Mouse (Mus musculus): ENCODE measurements around the gene Rhd.
A peak's percentile ranks its signal among the peaks of the same experiment; 100 is the strongest.
"Not testable (repeated sequence)": the region's sequence is repeated elsewhere in the genome, so short reads cannot be mapped to it uniquely, and the experiment has no call there.

Gene Rhd

GRCm38 (mm10) chr4:134911406-134911805, 47.1 kb downstream of the Rhd start:
- not testable (repeated sequence) for DNase-seq (ENCODE audit: extremely low spot score)

DNA sequence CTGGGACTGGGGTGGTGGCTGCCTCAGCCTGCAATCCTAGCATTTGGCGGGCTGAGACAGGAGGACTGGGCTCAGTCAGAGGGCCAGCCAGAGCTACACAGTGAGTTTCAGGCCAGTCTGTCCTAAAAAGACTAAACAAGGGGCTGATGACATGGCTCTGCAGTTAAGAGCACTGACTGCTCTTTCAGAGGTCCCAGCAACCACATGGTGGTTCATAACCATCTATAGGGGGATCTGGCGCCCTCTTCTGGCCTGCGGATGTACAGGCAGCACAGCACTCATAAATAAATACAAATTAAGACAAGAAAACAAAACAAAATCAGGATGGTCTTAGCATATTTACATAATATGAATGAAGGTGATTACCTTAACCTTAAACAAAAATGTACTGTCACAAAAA, 49.1 kb downstream of the Rhd start:
- DNase-seq (ENCODE audit: extremely low spot score): peak; percentile 68

GRCm38 (mm10) chr4:134914122-134914863, 50.0 kb downstream of the Rhd start:
- peak; percentile 16 for DNase-seq (ENCODE audit: extremely low spot score)

DNA sequence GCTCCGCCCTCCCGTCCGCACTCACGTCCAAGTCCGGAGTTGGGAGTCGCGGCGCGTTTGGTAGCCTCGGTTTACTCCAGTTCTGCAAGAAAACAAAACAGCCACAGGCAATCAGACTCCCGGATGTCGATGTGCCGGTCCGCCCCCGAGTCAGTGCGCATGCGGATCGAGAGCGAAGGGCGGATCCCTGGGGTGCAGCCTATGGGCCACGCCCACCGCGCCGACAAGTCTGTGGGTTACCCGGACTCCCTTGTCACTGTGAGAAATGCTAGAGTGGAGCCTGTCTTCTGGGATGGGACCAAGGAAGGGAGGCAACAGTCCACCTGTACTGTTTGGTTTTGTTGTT, 50.5 kb downstream of the Rhd start, which contains the start of gene Tmem50a:
Gene Tmem50a (minus strand): TSS at position 161 of the 346 bp plus-strand sequence.
- DNase-seq (ENCODE audit: extremely low spot score): peak; percentile 92

DNA sequence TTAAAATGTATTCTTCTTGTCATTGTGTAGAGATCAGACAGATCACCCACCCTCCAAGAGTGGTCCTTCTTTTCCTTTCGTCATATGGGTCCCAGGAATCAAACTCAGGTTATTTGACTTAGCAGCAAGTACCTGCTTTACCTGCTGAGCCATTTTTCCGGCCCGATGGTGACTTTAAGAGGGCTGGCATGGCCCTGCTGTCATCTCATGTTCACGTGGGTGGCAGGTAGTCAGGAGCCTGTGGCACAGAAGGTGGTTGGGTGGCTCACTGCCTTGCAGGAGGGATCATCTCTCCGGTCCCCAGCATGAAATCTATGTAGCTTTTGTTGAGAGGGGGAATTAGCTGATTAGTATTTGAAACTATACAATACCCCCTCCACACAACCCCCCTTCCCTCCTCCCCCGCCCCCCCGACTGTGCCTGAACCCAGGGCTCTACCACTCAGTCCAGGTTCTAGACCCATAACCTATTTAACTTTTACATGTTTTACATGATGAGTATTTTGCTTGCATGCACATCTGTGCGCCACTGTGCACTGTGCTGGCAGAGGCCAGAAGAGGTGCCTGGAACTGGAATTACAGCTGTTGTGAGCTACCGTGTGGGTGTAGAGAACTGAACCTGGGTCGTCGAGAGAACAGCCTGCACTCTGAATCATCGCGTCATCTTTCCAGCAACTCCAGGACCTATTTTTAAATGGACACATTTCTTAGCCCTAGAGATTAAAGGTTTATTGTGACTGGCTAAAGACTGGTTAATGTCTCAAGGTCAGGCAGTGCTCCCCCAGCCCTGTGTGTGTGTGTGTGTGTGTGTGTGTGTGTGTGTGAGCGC, 51.1 kb downstream of the Rhd start:
- no peak for DNase-seq (ENCODE audit: extremely low spot score)

DNA sequence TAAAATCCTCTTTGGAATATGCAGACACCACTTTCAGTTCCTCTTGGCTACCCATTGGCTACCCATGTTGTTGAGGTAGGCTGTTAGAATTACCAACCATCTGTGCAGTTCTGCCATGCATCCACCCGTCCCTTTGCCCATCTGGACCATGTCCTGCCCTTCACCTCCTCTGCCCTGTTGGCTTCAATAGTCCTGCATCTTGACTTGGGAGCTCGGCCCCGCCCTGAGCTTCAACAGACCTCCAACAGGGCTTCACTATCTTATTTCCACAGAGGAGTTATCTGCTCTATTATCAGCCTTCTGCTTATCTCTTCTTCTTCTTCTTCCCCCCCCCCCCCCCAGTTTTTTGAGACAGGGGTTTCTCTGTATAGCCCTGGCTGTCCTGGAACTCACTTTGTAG, 52.9 kb downstream of the Rhd start:
- DNase-seq (ENCODE audit: extremely low spot score): no peak

DNA sequence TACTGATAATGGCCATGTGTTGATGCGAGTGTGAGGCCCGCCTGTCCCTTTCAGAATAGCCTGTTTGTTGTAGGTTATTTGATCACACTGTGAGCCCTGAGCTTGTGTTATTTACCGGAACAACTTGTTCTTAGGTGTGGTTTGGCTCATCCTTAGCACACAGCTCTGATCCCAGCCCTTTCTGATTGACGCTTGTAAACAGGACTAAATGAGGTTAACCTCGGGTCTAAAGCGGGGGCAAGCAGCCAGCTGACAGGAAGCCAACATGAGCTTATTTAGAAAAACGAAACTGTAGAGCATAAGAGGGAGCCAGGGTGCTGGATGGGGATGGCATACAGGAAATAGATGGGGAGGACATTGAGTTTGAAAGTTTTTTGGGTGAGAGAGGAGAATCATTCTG, 54.0 kb downstream of the Rhd start:
- no peak for DNase-seq (ENCODE audit: extremely low spot score)

- no peak for DNase-seq (ENCODE audit: extremely low spot score)
Observed at GRCm38 (mm10) chr4:134919733-134920540, 55.6 kb downstream of the Rhd start.

DNA sequence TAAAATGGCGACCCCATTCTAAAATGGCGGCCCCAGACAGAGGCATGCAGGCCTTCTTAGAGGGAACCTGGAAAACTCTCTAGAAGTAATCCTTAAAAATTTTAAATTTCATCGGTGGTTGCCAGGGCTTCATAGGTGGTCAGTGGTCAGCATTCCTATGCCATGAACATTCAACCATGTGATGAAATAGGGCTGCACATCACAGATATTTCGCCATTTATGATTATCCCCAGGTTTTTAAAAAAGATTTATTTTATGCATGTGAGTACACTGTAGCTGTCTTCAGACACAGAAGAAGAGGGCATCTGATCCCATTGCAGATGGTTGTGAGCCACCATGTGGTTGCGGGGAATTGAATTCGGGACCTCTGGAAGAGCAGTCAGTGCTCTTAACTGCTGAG, 56.3 kb downstream of the Rhd start:
- DNase-seq (ENCODE audit: extremely low spot score): no peak

DNA sequence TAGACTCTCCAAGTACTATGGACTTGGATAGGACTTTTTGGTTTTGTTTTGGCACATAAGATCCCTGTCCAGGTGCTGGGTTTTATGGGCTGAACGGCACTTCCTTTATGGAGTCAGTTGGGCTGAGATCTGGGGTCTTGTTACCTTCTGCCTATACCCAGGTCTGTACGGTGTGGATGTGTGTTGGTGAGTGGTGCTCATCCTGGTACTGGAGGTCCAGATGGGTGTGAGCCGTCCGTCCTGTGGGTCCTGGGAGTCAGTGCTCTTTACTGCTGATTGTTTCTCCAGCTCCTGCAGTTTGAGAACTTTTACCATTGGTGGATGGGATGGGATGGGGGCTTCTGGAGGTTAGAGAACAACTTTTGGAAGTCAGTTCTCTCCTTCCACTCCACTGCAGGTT, 57.4 kb downstream of the Rhd start:
- no peak for DNase-seq (ENCODE audit: extremely low spot score)

DNA sequence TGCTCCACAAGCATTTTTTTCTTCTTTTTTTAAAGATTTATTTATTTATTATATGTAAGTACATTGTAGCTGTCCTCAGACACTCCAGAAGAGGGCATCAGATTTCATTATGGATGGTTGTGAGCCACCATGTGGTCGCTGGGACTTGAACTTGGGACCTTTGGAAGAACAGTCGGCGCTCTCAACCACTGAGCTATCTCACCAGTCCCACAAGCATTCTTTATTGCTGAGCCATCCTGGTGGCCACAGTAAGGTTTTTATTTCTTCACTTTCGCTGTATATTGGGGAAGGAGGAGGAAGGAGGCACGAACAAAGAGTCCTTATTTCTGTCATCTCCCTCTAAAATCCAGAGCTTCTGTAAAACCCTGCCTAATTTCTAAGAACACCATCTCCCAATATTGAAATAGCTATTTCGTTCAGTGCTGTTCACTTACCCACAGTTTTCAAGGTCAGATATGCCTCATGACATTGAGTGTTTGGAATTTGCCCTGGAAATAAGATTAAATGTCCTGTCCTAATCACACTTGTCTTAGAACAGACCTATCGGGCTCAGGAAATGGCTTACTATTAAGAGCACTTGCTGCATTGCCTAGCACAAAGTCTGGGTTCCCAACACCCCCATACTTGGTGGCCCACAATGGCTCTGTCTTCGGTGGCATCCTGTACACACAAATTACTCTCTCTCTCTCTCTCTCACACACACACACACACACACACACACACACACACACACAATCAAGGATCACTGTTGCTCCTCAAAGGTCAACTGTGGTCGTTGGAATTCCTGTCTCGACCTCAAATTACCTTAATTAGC, 58.0 kb downstream of the Rhd start:
- no peak for DNase-seq (ENCODE audit: extremely low spot score)

DNA sequence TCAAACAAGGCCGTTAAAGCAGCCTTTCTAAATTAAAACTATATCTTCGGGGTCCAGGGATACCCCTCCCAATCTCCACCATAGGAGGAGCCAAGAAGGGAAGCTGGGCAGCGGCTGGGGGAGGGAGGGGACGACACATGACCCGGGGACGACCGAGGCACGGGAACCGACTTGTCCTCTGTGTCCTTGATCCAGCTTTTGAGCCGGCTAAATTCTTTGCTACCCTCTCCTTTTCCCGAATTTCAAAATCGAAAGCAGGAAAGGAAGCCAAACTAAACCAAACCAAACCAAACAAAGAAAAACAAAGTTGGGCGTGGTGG, 58.5 kb downstream of the Rhd start:
- DNase-seq (ENCODE audit: extremely low spot score): peak; percentile 73

- peak; percentile 96 for DNase-seq (ENCODE audit: extremely low spot score)
Observed at GRCm38 (mm10) chr4:134923258-134924018, 59.1 kb downstream of the Rhd start, which contains the start of gene Rsrp1. TSS of gene Rsrp1 (plus strand) at chr4:134923592.

GRCm38 (mm10) chr4:134924019-134924741, 59.8 kb downstream of the Rhd start:
- DNase-seq (ENCODE audit: extremely low spot score): peak; percentile 47

GRCm38 (mm10) chr4:134925206-134925605, 60.9 kb downstream of the Rhd start:
- DNase-seq (ENCODE audit: extremely low spot score): no peak

GRCm38 (mm10) chr4:134927815-134928463, 63.6 kb downstream of the Rhd start:
- no peak for DNase-seq (ENCODE audit: extremely low spot score)

DNA sequence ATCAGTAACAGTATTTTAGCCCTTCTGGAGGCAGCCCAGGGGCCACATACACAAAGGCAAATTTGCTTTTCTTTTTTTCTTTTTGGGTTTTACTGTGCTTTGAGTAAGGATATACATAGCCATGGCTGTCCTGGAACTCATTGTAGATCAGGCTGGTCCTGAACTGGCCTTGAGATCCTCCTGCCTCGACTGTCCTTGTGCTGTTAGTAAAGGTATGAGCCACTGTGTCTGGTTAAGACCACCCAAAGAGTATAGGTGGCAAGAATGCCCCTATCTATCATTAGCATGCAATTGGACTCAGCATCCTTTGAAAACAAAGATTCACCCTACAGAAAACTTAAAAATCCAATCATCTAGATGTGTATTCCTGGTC, 64.1 kb downstream of the Rhd start:
- DNase-seq (ENCODE audit: extremely low spot score): no peak

GRCm38 (mm10) chr4:134929536-134929935, 65.2 kb downstream of the Rhd start:
- no peak for DNase-seq (ENCODE audit: extremely low spot score)

- no peak for DNase-seq (ENCODE audit: extremely low spot score)
Observed at GRCm38 (mm10) chr4:134930190-134930589, 65.9 kb downstream of the Rhd start.
